Mouse (Mus musculus) G1E (cell line): Measurements from ENCODE around the gene Ccdc43. TPM values are rescaled to one million over a fixed set of nuclear protein-coding genes. Genes with fewer than 3 reads are reported as not detected.

Experiments
- ATAC-seq: 2 replicates; pipeline ENCODE4 v1.8.0; 2016; ENCODE audit warnings: mild to moderate bottlenecking; ENCODE audit not compliant: insufficient number of reproducible peaks, poor library complexity, low FRiP score, severe bottlenecking; ENCODE audit errors: extremely low read depth
- DNase-seq: peaks from one replicate; pipeline ENCODE4 v3.0.0; 2012; ENCODE audit warnings: low spot score
- H3K27me3 ChIP-seq: 2 replicates; pipeline ENCODE4 v1.6.1; 2012; ENCODE audit warnings: mild to moderate bottlenecking, low read length, inconsistent platforms; ENCODE audit not compliant: insufficient read depth
- H3K36me3 ChIP-seq: replicated peaks from 2 replicates; pipeline ENCODE3; 2012; ENCODE audit warnings: mild to moderate bottlenecking, inconsistent platforms
- H3K4me1 ChIP-seq: 2 replicates; pipeline ENCODE4 v1.6.1; 2012; ENCODE audit warnings: low read depth, low read length, inconsistent platforms, mixed read lengths; ENCODE audit not compliant: insufficient read depth
- H3K4me3 ChIP-seq: 2 replicates; pipeline ENCODE4 v1.5.1; 2012; ENCODE audit warnings: low read depth, mild to moderate bottlenecking, inconsistent platforms, low read length, moderate library complexity, mixed read lengths
- H3K9me3 ChIP-seq: replicated peaks from 2 replicates; pipeline ENCODE4 v1.6.1; 2012; ENCODE audit warnings: inconsistent platforms
- CTCF ChIP-seq: IDR thresholded peaks from 2 replicates; pipeline ENCODE4 v1.5.1; 2012; ENCODE audit warnings: low read depth, low read length, inconsistent platforms, mixed read lengths
- GATA1 ChIP-seq: IDR thresholded peaks from 2 replicates; pipeline ENCODE4 v1.6.1; 2012; ENCODE audit warnings: borderline replicate concordance, low read length, inconsistent platforms, mixed read lengths
- GATA2 ChIP-seq: IDR thresholded peaks from 2 replicates; pipeline ENCODE4 v1.6.1; 2012; ENCODE audit warnings: low read depth, low read length, inconsistent platforms, borderline replicate concordance
- POLR2AphosphoS5 ChIP-seq: IDR thresholded peaks from 2 replicates; pipeline ENCODE4 v1.6.1; 2012; ENCODE audit warnings: low read depth, low read length, inconsistent platforms; ENCODE audit not compliant: insufficient replicate concordance
- TAL1 ChIP-seq: conservative IDR thresholded peaks from 2 replicates; pipeline ENCODE4 v1.6.1; 2012; ENCODE audit warnings: low read depth, low read length, inconsistent platforms, mixed read lengths
- polyA plus RNA-seq: library from polyadenylated mRNA; stranded (reverse); fragments of >175 nt; gene quantifications from 2 replicates; pipeline ENCODE4 v1.2.3, GENCODE M21; 2012
- total RNA-seq, 2 experiments: library from RNA; stranded (forward) in 1 of 2; stranded (reverse) in 1 of 2; fragments of 200-1000 nt in 1 of 2; fragments of >200 nt in 1 of 2; fragmentation: Nextera tagmentation in 1 of 2; gene quantifications; 2 replicates each; pipeline ENCODE4 v1.2.3; 2014 to 2017

The Ccdc43 gene
- total and polyA plus RNA-seq, 3 experiments = 10.5 to 43.6 (median 27.3) TPM

- DNase-seq = no peak
These were observed 2.3 kb downstream of the Ccdc43 start for GRCm38 (mm10) chr11:102695289-102695688.

GRCm38 (mm10) chr11:102690162-102690561, 7.4 kb downstream of the Ccdc43 start:
- peaks cover 70% of the 10 kb centered on the region for H3K36me3 ChIP-seq
- no peaks in the 10 kb centered on the region for H3K9me3 ChIP-seq
- no peaks in the 10 kb centered on the region for H3K4me1 ChIP-seq
- TF ChIP-seq GATA2 (no peak), CTCF (peak; percentile 89), POLR2AphosphoS5 (no peak), TAL1 (no peak), GATA1 (no peak)
- no peaks in the 10 kb centered on the region for H3K27me3 ChIP-seq
- no peak for ATAC-seq
- DNase-seq = peak; percentile 53
- H3K4me3 ChIP-seq = no peak overlapping the region

More at GRCm38 (mm10) chr11:102695289-102695688, 2.3 kb downstream of the Ccdc43 start:
- Histone ChIP-seq H3K36me3 (peaks cover 48% of the 10 kb centered on the region), H3K4me3 (no peak overlapping the region), H3K4me1 (peaks cover 22% of the 10 kb centered on the region), H3K9me3 (no peaks in the 10 kb centered on the region), H3K27me3 (no peaks in the 10 kb centered on the region)
- TF ChIP-seq GATA2 (no peak), CTCF (no peak), GATA1 (no peak), POLR2AphosphoS5 (no peak)
- no peak for ATAC-seq

DNA sequence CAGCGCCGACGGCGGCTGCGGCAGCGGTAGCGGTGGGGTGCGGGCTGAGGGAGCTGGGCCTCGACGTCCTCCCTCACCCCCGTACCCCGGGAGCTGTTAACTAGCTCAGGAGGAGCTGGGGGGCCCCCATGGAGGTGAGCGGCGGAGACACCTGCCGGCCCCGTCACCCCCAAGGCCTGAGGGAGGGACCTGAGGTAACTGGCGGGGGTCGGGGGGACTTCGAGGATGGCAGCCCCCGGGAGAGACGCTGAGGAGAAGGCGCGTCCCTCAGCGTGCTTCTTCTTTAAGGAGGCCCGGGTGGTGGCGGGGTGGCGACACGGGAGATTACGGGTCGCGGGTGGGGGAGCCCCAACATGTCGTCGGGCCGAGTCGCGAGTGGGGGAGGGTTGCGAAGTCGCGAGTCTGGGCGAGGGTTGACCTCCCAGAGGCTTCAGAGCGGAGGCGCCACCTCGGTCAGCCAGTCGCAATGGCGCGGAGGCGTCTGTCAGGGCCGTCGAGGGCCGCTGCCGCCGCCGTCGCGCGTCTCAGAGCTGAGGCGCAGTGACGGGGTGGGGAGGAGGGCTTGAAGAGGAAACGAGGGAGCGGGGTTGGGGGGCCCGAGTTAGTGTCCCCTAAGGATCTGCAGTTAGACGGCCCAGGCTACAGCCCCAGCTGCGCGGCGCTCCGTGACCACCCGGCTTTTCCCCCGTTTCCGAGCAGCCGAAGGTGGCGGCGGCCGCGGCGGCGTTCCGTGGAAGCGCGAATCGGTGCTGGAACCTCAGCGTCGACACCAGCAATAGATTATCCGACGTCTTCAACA, 31.7 kb downstream of the Ccdc43 start:
- no peaks in the 10 kb centered on the region for H3K36me3 ChIP-seq
- ATAC-seq = no peak
- no peaks in the 10 kb centered on the region for H3K4me1 ChIP-seq
- no peak for DNase-seq
- H3K4me3 ChIP-seq = no peak overlapping the region; the same call in 1 of the 2 replicates
- TF ChIP-seq GATA2 (no peak), GATA1 (no peak), CTCF (no peak), POLR2AphosphoS5 (no peak), TAL1 (no peak)
- peaks cover 12% of the 10 kb centered on the region for H3K9me3 ChIP-seq
- no peaks in the 10 kb centered on the region; the same call in 1 of the 2 replicates for H3K27me3 ChIP-seq

DNA sequence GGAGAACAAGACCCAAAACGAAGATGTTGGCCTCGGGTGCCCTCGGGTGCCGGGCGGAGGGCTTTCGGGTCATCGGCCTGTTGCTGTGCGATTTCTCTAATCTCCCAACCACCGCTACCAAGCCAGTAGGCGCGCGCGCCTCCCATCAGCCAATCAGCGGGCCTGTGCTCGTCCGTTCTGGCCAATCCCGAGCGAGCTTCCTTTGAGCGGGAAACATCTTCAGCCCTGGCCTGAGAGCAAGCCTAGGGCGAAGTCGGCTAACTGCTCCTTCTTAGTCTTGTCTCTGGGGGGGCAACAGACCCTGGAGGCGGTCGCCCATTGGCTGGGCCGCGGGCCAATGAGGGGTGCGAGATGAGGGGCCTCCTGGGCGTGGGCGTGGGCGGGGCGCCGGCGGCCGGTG, 32.4 kb downstream of the Ccdc43 start:
- DNase-seq = no peak
- H3K27me3 ChIP-seq = no peaks in the 10 kb centered on the region; the same call in 1 of the 2 replicates
- no peak for TF ChIP-seq GATA2
- no peak for ATAC-seq
- H3K4me1 ChIP-seq = no peaks in the 10 kb centered on the region
- H3K4me3 ChIP-seq = no peak overlapping the region
- H3K9me3 ChIP-seq = peaks cover 12% of the 10 kb centered on the region
- no peaks in the 10 kb centered on the region for H3K36me3 ChIP-seq

- H3K9me3 ChIP-seq = peaks cover 12% of the 10 kb centered on the region
- no peak within 1 kb of the TSS for H3K4me3 ChIP-seq
- H3K36me3 ChIP-seq = no peaks in the 10 kb centered on the region
- no peaks in the 10 kb centered on the region for H3K4me1 ChIP-seq
- DNase-seq (no peak), ATAC-seq (no peak)
- peaks cover 5% of the 10 kb centered on the region; the same call in 1 of the 2 replicates for H3K27me3 ChIP-seq
- TF ChIP-seq CTCF (no peak), GATA2 (no peak), GATA1 (no peak), POLR2AphosphoS5 (no peak), TAL1 (no peak)
These were observed 34.2 kb downstream of the Ccdc43 start, which contains the start of gene Meioc for GRCm38 (mm10) chr11:102663416-102663815. Meioc (plus strand) TSS chr11:102663716.

DNA sequence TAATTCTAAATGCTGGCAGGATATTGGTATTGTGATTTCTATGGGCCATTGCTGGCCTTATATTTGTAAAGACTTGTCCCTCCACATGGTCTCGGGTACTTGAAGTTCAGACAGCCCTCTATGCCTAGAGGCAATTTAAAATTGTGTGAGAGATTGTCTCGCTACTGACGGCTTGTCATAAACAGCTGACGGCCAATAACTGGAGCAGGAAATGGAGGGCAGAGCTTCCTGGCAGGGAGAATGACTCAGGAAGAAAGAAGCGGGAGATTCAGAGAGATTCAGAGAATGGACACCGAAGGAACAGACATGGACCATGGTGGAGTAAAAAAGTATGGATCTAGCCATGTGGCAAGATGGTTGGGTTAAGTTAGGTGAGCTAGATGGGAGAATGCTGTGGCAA, 40.7 kb downstream of the Ccdc43 start:
- Histone ChIP-seq H3K4me3 (no peak overlapping the region), H3K9me3 (no peaks in the 10 kb centered on the region), H3K4me1 (no peaks in the 10 kb centered on the region), H3K36me3 (no peaks in the 10 kb centered on the region), H3K27me3 (peaks cover 13% of the 10 kb centered on the region; the same call in 1 of the 2 replicates)
- TF ChIP-seq POLR2AphosphoS5 = no peak
- TF ChIP-seq GATA1 = no peak
- no peak for TF ChIP-seq TAL1
- TF ChIP-seq GATA2 = no peak
- no peak for TF ChIP-seq CTCF
- no peak for ATAC-seq
- DNase-seq = no peak
